Mouse (Mus musculus) stomach, adult 2 months (tissue): ENCODE results near the gene Fignl2. TPM values are rescaled to one million over a fixed set of nuclear protein-coding genes. Genes with fewer than 3 reads are reported as not detected.

Source experiments
- polyA plus RNA-seq: library from polyadenylated mRNA; depleted of rRNA; stranded (reverse); fragments of >200 nt; gene quantifications from 2 replicates; pipeline ENCODE4 v1.2.3, GENCODE M21; 2012; rRNA removed

Gene Fignl2
- polyA plus RNA-seq = 2.0 and 2.4 TPM in 2 replicates

GRCm38 (mm10) chr15:101077813-101078730, at the start of gene Fignl2:
Fignl2 (minus strand) TSS chr15:101078567.

DNA sequence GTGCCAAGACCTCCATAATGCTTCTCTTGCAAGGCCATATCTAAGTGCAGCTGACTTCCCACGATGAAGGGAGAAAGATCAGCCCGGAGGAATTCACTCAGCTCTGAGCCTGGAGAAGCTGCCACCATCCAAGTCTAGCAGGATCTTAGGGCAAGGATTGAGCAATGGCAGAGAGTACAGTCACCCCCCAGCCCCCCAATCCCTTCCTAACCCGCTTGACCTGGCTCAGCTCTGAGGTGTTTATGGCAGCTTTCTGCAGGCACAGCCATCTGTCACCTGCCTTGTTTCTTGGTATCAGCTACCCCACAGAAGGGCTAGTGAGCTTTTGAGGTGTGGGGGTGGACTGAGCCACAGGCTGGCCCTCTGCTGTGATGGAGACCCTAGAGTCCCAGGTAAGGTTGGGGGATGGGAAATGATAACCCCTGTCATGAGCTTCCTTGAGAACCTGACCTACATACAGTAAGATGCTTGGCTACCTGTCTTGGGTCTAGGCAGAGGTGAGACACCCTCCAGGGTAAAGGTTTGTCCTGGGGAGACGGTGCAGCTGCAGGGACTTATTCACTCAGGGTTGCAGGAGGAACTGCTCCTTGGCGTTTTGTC, 37.2 kb upstream of the Fignl2 start, which contains the start of gene Ankrd33:
Gene Ankrd33 (plus strand): TSS at position 245 of the 600 bp plus-strand sequence.

DNA sequence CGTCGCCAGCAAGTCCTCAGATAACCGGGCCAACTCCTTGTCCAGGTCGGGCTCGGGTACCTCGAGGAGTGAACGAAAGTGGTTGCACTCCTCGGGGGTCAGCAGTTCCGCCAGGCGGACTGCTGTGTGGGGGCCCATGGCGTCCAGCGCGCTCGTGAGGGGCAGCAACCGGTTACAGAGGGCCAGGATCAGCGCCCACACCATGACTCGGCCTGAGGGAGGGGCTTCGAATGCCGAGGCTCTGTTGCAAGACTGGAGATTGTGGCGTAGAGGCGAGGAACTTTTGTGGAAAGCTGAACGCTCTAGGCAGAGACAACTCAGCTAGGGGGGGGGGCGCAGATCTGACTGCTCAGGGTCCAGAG, 31.2 kb downstream of the Fignl2 start, which contains the start of gene Gm47841:
Gene Gm47841 (minus strand): TSS at position 204 of the 362 bp plus-strand sequence.

Other genes with a start within 250 kb of the Fignl2 start
- 0.08 and 0.09 TPM in 2 replicates for gene Scn8a, start 208.7 kb downstream of the Fignl2 start, polyA plus RNA-seq
- gene Gm47841, start 31.2 kb downstream of the Fignl2 start, polyA plus RNA-seq = 0.13 and 0.22 TPM in 2 replicates
- not detected in 2 replicates for gene Ankrd33, start 37.2 kb upstream of the Fignl2 start, polyA plus RNA-seq
- 15.0 and 16.2 TPM in 2 replicates for gene Acvrl1, start 50.0 kb upstream of the Fignl2 start, polyA plus RNA-seq
- 20.5 and 24.8 TPM in 2 replicates for gene Acvr1b, start 95.5 kb upstream of the Fignl2 start, polyA plus RNA-seq
- gene Grasp, start 145.6 kb upstream of the Fignl2 start, polyA plus RNA-seq = 7.5 and 12.5 TPM in 2 replicates
- 6.7 and 8.3 TPM in 2 replicates for gene Nr4a1, start 175.7 kb upstream of the Fignl2 start, polyA plus RNA-seq
- gene Atg101, start 205.7 kb upstream of the Fignl2 start, polyA plus RNA-seq = 19.1 and 20.5 TPM in 2 replicates
- gene 6030408B16Rik, start 214.6 kb upstream of the Fignl2 start, polyA plus RNA-seq = 0.53 and 0.61 TPM in 2 replicates